Mouse (Mus musculus) urinary bladder, postnatal 14 days (tissue): Measurements from ENCODE around the gene Dnase2b.
A peak's percentile ranks its signal among the peaks of the same experiment; 100 is the strongest.

Source experiments
- DNase-seq: peaks from one replicate; pipeline ENCODE4 v3.0.0; 2021; ENCODE audit warnings: low spot score

The Dnase2b gene

GRCm38 (mm10) chr3:146569594-146569993 is 45.8 kb downstream of the Dnase2b start:
- DNase-seq = no peak

DNA sequence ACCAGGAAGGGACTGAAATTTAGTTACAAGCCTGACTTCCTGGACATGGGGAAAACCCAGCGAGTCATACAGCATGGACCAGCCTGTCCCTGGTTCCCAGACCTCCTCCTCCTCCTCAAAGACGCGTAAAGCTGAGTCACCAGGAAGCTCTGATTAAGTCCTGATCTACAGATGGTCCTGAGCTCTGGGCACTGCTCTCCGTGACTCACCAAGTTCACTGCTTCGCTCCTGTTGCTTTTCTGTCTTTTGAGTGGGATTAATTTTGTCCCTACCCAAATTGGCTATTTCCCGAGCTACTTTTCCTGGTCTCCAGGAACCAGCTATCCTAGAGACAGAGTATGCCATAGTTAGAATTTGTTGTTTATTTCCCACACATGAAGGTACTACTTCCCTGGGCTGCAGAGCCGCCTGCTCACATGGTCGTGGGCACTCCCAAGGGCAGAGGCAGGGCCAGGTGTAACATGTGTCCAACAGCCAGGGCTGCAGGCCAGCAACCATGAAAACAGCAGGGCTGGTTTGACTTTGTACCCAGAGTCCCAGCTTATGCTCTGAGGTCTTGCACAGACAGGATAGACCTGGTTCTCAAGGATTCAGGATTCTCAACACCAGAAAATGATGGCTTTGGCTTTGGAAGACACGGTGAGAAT is 47.4 kb downstream of the Dnase2b start:
- DNase-seq = peak; percentile 64

DNA sequence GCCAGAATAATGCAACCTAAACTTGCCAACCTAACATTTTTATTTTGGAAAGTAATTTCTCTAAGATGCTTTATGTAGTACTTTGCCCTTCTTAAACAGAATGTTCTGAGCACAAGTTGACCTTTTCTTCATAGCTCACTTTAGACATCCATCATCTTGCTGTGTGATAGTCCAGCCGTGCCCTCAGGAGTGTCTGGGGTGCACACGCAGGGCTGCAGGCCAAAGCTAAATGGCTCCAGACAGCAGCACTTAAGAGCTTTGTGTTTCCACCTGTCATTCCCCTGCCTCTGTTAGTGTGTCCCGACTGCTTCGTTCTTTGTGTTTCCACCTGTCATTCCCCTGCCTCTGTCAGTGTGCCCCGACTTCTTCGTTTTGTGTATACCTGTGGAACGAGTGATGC is 48.0 kb downstream of the Dnase2b start:
- no peak for DNase-seq

GRCm38 (mm10) chr3:146565065-146565411 is 50.4 kb downstream of the Dnase2b start:
- DNase-seq = no peak

- DNase-seq = peak; percentile 81
Observed at GRCm38 (mm10) chr3:146564268-146565064, 50.9 kb downstream of the Dnase2b start.

DNA sequence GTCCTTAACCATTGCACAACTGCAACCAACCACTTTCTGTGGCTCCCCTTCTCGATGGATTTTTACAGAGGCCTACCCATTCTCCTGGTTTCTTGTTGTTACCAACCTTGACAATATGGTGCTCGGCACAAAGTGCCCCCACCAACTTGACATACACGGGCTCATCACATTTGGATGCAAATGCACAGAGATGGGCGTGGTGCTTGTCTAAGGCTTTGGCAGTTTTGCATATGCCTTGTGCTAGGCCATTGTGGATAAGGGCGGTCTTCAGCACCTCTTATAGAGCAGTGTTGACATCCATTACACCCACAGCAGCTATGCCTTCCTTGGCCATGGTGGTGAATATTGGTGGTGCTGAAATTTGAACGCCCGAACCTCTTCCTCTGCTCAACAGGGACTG is 52.5 kb downstream of the Dnase2b start:
- DNase-seq = no peak

- DNase-seq = no peak
Observed at GRCm38 (mm10) chr3:146557507-146557906, 57.9 kb downstream of the Dnase2b start.

DNA sequence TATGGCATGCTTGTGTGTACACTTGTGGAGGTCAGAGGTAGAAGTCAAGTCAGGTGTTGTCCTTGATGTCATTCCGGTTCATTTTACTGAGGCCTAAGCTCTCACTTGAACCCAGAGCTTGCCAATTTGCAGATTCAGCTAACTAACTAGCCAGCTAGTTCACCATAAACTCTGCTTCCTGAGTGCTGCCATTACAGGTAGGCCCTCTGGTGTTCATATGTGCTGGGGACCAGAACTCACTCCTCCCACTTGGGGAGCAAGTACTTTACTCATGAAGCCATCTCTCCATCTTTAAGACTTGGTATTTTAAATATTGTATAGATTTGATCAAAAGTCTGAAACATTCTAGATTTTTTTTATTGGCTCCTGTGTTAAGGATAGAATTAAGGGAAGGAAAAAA is 58.8 kb downstream of the Dnase2b start:
- no peak for DNase-seq

DNA sequence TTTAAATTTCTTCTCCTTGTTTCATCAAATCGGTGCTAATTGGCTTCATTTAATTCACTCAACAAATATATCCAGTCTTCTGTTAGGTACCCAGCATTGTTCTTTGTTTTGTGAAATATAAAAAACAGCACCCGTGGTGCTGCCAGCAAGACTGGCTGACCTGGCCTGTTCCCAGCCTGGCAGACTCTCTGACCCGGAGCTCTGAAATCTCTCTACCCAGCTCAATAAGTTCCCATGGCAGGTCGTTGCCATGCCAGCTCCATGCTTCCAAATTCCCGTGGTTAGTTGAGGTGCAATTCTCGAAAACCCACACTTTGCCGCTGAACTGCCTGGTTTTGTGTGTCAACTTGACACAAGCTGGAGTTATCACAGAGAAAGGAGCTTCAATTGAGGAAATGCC is 60.6 kb downstream of the Dnase2b start:
- DNase-seq = no peak

DNA sequence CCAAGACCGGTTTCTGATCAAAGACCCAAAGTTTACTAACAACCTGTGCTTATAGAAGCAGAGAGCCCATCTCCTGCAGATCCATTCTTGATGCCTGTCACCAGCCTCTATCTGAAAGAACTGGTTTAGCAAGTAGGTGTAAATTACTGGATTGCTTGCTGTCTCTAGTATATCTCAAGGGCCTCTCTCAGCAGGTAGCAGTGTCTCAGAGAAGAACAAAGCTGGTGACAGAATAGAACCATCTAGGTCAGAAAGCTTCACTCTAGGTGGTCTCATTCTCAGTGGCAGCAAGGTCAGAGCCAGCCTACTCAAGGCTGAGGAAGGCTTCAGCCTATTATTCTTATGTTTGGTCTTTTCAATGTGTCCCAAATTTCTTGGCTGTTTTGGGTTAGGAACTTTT is 71.8 kb downstream of the Dnase2b start:
- no peak for DNase-seq

GRCm38 (mm10) chr3:146540521-146541273 is 74.7 kb downstream of the Dnase2b start:
- DNase-seq = no peak

- DNase-seq = no peak
Observed at GRCm38 (mm10) chr3:146534986-146535385, 80.4 kb downstream of the Dnase2b start.
